Mouse (Mus musculus) thymus, adult 2 months (tissue): ENCODE results near the gene Cd99l2.

Experiments used
- CTCF ChIP-seq: fragments of 200-500 bp; IDR thresholded peaks from 2 replicates; pipeline ENCODE4 v1.5.1; 2012; ENCODE audit warnings: mild to moderate bottlenecking, control low read depth, low read length, moderate library complexity, borderline replicate concordance; ENCODE audit not compliant: control insufficient read depth, poor library complexity, insufficient read depth; ENCODE audit errors: extremely low read depth
- POLR2A ChIP-seq: fragments of 200-500 bp; IDR thresholded peaks from 2 replicates; pipeline ENCODE4 v1.6.1; 2012; ENCODE audit warnings: mild to moderate bottlenecking, low read length, control low read depth, moderate library complexity; ENCODE audit not compliant: control insufficient read depth, poor library complexity, insufficient read depth; ENCODE audit errors: extremely low read depth

GRCm38 (mm10) chrX:71413616-71414015 lies 79.0 kb downstream of the Cd99l2 start:
- no peak for TF ChIP-seq CTCF
- no peak for TF ChIP-seq POLR2A
